Mouse (Mus musculus) lung, postnatal 0 days (tissue): ENCODE data around the gene Spef2.

Experiments used
- CTCF ChIP-seq: IDR thresholded peaks from 2 replicates; pipeline ENCODE4 v1.5.1; 2016; ENCODE audit warnings: antibody characterized with exemption, mild to moderate bottlenecking
- EP300 ChIP-seq: IDR thresholded peaks from 2 replicates; pipeline ENCODE4 v1.6.1; 2016; ENCODE audit warnings: antibody characterized with exemption, mild to moderate bottlenecking, control low read depth

- TF ChIP-seq CTCF (no peak), EP300 (no peak)
Observed at GRCm38 (mm10) chr15:9788245-9789030, 39.8 kb upstream of the Spef2 start.
